Mouse (Mus musculus): ENCODE data around the gene Triobp.

Gene Triobp

DNA sequence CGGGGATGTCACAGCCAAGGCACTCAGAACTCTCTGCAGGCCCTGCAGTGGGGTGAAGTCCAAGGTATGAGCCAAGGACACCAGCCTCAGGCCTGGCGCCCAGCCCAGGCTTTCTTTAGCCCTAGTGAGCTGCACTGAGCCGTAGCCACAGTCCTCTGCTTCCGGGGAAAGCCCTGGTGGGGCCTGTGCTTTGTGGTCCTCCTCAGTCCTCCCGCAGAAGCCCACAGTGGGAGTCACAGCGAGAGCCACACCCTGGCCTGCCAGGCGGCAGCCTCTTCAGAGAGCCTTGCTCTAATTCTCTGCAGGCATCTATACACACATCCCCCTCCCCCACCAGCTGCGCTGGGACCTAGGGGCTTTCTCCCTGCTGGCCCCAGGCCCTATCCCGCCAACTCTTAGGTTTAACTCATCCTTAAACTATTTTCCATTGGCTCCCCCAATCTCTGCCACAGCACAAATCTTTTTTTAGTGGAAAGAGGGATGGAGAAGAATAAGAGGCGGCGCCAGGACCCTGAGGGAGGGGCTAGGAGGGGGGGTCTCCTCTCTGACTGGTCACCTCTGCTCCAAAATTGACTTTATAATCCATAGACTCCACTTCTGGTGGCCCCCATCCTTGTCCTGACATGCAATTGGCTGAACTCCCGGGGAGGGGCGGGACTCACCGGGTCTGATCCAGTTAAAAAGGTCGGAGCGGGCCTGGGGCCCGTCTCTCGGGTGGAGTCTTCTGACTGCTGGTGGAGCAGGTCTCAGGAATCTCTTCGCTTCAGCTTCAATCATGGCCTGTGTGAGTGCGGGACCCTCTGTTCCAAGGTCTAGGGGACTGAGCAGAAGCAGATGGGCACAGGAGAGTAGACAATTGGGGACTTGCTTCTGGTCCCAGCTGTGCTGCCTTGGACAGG lies 21.3 kb upstream of the Triobp start, which contains the start of gene Lgals1:
Gene Lgals1 (plus strand): TSS at position 705 of the 899 bp plus-strand sequence.
- DNase-seq (ENCODE audit: low spot score): peak; percentile 87

DNA sequence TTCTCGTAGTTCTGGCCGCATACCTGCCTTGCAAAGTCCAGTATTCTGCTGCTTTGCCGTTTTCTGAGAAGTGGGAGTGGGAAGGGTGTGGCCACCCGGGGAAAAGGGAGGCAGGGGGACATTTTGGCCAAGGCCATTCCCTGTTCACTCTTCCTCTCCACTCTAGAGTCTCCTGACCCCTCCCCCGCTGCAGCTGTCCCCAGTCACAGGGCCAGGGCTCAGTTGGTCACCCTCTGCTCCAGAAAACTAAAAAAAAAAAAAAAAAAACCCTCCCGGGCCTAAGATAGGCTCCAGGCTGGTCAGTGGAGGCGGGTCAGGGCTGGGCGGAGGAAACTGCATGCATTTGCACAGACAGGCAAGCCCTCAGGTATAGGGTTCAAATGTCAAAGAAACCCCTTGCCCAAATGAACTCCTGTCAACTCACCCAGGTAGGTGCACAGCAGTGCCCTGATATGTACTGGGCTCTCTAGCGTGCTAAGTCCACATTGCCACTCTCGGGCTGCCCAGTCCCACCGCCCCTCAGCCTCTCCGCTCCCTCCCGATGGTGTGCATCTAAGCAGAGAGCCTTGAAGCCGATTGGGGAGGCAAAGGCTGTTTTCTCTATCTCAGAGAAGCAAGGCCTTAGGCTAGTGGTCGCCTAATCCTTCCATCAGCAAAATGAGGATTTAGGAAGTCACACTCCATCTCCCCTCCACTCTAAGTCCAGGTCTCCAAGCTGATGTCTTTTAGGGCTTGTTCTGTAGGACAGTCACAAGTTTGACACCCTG lies 20.3 kb upstream of the Triobp start:
- no peak for DNase-seq (ENCODE audit: low spot score)

DNA sequence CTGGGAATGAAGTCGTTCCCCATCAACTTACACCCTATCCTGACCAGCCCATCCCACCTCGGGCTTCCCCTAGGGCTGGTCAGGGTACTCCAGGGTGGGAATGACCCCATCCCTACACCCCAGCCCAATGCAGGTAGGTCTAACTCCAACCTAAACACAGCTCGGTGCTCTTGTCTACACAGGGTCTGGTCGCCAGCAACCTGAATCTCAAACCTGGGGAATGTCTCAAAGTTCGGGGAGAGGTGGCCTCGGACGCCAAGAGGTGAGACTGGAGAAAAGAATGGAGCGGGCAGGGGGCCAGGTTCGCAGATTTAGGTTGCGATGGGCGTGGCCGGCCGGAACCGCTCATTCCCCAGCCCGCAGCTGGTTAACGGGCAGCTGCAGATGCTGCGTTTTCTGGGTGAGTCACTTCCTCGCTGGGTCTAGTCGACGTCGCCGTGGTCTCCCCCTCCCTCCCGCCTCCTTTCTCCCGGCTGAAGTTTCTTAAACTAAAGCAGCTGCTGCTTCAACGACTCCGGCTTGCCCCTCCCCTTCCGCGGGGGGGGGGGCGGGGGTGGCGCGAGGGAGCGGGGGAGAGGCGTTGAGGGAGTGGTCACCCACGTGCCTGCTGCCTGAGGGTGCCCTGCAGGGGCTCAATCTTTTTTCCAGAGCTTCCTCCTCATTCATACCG lies 19.6 kb upstream of the Triobp start:
- peak; percentile 70 for DNase-seq (ENCODE audit: low spot score)

DNA sequence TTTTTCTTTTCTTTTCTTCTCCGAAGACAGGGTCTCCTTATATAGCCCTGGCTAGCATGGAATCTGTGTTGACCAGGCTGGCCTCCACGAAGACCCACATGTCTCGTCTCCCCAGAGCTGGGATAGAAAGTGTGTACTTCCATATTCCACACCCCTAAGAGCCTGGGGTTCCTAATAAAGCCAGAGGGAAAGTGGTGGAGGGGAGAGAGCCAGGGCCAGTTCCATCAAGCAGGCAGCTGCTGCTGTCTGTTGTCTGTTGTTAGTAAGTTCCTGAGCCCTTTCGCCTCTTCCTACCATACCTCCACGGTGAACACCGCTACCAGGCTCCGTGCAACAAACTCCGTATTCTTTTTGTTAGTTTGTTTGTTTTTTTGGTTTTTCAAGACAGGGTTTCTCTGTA lies 19.0 kb upstream of the Triobp start:
- no peak for DNase-seq (ENCODE audit: low spot score)

GRCm38 (mm10) chr15:78930192-78930706 lies 17.3 kb upstream of the Triobp start:
- no peak for DNase-seq (ENCODE audit: low spot score)

- no peak for DNase-seq (ENCODE audit: low spot score)
Observed at GRCm38 (mm10) chr15:78930801-78931426, 16.6 kb upstream of the Triobp start.

DNA sequence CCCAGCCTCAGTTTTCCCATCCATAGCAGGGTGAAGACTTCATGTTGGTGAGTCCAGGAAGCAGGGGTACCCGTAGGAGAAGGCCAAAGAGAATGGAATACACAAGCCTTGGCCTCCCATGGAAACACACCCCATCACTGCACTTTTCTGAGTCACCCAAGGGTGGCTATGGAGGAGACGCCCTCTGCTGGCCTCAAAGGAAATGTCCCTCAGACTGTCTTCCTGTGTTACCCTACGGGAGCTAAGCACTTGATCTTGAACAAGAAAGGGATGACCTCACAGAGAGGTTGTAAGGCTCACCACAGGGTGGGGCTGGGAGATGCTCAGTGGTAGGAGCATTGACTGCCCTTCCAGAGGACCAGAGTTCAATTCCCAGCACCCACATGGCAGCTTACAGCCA lies 15.9 kb upstream of the Triobp start:
- peak; percentile 51 for DNase-seq (ENCODE audit: low spot score)

DNA sequence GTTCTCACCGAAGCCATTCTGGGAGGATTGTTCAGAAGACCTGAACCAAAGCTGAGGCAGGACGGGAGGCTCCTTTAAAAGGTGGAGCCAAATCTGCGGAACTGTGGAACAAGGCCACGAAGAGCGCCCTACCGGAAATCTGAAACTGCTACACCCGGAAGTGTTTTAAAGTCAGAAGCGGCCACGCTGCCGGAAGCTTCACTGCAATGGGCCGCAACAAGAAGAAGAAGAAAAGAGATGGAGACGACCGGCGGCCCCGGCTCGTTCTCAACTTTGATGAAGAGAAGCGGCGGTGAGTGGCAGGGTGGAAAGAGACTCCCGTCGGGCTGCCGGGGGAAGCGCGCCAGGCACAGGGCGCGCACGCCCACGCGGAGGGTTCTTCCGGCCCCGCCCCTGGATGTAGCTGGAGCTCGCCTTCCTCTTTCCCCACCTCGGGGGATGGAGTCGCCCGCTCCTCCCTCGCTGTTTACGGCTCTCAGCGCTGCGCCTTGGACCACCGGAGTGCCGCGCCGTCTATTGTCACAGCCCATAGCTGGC lies 12.7 kb upstream of the Triobp start, which contains the start of gene Nol12:
Gene Nol12 (plus strand): TSS at position 150 of the 537 bp plus-strand sequence.
- peak; percentile 78 for DNase-seq (ENCODE audit: low spot score)

GRCm38 (mm10) chr15:78936403-78936802 lies 11.1 kb upstream of the Triobp start:
- no peak for DNase-seq (ENCODE audit: low spot score)

DNA sequence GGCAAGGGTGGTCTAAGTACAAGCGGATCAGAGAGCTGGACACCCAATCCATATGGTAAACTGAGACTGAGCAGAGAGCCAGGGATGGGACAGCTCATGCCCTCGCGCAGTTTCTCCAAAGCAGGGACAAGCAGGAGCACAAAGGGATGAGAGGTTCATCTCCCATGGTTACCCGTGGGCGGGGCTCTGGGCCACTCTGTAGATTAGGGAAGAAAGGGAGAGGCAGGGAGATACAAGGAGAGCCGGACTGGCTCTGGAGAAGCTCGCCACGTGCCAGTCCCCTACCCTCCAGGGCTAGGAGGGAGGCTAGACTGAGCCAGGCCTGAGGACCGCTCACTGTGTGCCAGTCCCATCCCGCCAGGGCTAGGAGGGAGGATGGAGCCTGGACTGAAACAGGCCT lies 10.2 kb upstream of the Triobp start:
- DNase-seq (ENCODE audit: low spot score): no peak

DNA sequence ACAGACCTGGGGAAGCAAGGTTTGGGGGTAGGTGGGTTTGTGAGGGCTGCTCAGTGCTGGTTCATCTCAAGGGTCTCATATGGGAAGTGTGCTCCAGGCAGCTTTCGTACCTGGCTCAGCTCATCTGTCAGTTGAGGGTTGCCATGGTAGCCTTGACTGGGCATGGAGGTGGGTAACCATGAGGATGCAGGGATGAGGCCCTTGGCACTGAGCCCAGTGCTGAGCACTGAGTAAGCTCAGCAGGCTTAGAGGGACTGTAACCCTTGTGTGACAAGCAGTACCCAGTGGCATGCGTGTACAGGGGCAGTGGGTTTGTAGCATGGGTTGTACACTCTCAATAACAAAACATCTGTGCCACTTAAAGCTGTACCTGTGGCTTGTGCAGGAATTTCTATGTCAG lies 9.6 kb upstream of the Triobp start:
- DNase-seq (ENCODE audit: low spot score): no peak

- no peak for DNase-seq (ENCODE audit: low spot score)
Observed at GRCm38 (mm10) chr15:78940325-78940724, 7.2 kb upstream of the Triobp start.

DNA sequence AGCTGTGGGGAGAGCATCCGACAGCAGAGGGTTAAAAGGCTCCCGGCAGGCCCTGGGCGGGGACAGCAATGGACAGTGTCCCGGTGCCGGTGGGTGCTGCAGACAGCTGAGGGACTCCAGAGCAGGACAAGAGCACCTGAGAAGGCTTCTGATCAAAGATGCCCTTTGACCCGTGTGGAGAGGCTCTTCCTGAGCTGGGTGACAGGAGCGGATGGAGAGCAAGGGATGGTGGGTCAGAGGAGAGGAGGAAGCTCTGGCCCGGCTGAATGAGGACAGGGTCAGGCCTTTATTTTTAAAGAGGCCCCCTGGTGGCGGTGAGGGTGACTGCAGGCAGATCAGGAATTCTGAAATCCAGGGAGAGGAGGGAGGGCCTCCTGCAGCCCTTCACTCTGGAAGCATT lies 4.9 kb upstream of the Triobp start:
- peak; percentile 78 for DNase-seq (ENCODE audit: low spot score)

DNA sequence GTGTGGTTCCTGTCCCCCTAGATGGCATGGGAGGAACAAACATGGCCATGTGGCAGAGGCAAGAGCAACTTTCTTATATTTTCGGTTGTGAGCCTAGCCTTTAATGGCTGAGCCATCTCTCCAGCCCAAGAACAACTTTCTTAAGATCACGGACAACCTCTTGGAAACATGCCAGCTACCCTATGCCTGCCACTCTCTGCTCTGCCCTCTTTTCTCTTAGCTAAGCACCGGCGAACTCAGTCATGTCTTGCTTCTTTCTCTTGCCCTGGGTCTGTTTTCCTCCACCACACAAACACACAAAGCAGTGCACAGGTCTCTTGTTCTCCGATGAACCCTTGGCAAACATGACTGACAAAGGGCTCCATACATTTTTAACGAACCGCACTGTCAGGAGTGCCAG lies 1.3 kb upstream of the Triobp start:
- DNase-seq (ENCODE audit: low spot score): no peak

GRCm38 (mm10) chr15:78948152-78948725 lies 715 bp downstream of the Triobp start:
- no peak for DNase-seq (ENCODE audit: low spot score)

DNA sequence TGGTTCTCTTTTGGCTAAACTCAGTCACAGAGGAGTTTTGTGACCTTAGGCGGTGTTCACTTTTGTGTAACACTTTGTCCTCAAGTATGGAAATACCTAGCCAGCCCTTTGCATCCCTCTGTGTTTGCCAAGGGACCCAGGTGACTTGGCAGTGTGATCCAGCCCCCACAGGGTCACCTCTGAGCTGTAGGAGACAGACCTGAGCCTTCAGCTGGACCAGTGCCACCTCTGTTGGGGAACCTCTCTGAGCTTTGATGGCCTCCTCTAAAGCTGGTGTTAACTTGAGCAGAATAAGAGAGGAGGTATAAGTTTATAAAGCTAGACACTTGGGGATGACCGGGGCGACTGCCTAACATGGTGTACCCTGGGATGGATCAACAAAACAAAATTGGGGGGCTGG lies 1.4 kb downstream of the Triobp start:
- DNase-seq (ENCODE audit: low spot score): no peak

- DNase-seq (ENCODE audit: low spot score): no peak
Observed at GRCm38 (mm10) chr15:78955663-78956062, 8.1 kb downstream of the Triobp start.

DNA sequence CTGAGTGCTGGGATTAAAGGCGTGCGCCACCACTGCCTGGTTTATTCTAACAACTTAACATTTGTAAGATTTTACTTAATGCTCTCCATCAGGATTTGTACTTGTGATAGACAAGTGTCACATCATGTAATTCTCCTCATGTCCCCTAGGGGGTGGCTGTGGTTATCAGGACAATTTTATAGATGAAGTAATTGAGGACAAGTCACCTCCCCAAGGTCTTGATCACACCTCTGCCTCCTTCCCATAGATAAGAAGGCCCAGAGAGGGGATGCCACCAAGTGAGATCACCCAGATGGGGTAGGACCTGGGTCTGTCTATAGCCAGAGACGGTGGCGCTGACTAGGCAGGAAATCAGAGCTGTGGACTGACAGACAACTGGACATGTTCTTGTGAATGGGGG lies 8.8 kb downstream of the Triobp start:
- no peak for DNase-seq (ENCODE audit: low spot score)

DNA sequence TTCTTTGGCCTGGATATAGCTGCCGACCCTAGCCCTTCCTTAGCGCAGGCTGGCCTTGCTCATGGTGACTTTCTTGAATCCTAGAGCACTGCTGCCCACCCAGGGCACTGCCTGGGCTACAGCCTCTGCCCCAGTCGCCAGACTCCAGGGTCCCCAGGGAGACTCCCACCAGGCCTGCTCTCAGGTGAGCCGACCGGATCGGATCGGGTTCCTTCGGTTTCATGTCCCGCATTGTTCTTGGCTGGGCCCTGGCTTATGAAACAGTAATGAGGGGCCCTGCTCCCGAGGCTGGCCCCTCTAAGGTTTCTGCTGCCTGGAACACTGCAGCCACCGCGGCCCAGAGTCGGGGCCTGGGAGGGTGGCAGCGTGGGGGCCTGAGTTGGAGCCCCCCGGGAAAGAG lies 9.5 kb downstream of the Triobp start:
- no peak for DNase-seq (ENCODE audit: low spot score)

DNA sequence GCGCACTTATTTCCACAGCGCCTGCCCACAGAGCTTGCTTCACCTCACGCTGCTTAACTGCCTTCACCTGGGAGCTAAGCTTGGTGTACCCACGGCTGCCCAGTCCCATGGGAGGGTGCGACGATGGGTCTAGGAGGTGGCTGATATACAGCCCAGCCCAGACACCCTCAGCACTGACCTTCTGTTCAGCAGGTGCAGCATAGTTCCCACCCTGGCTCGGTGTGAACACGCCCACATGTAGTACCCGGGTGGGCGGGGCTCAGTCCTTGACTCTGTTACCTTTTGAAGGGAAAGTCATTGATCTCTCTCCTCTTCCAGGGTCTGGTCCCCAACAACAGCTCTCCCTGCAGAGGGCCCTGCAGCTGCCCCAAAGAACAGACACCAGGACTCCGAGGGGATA lies 12.0 kb downstream of the Triobp start:
- DNase-seq (ENCODE audit: low spot score): no peak

- peak; percentile 34 for DNase-seq (ENCODE audit: low spot score)
Observed at GRCm38 (mm10) chr15:78960088-78960487, 12.6 kb downstream of the Triobp start.
